Mouse (Mus musculus): Measurements from ENCODE around the gene Gm17571. TPM values are rescaled to one million over a fixed set of nuclear protein-coding genes. Genes with fewer than 3 reads are reported as not detected.

Gene Gm17571
- total RNA-seq, 2 experiments from 2014 or later: not detected

- intact Hi-C loops (cut with DNase I): no loop called here
- no peak for DNase-seq (ENCODE audit: extremely low spot score in 1 of 2, low spot score in 2 of 2)
These were observed 13.5 kb upstream of the Gm17571 start for GRCm38 (mm10) chr9:13460012-13460411.

DNA sequence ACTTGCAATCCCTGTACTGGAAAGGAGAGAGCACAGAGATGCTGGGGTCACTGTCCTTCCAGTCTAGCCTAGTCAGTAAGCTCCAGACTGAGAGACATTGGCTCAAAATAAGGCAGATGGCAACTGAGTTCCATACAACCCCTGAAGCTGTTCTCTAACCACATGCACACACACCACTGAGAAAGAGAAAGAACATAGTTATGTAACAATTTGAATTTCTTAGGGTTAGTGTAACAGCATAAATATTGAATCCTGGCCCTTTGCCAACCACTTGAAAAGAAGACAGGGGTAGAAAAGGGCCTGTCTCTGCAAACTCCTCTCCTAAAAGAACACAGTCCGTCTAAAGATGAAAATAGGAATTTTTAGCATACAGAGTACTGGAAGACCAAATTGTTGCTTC lies 12.8 kb upstream of the Gm17571 start:
- DNase-seq (ENCODE audit: extremely low spot score in 1 of 2, low spot score in 2 of 2): no peak
- intact Hi-C loops (cut with DNase I): no loop called here

DNA sequence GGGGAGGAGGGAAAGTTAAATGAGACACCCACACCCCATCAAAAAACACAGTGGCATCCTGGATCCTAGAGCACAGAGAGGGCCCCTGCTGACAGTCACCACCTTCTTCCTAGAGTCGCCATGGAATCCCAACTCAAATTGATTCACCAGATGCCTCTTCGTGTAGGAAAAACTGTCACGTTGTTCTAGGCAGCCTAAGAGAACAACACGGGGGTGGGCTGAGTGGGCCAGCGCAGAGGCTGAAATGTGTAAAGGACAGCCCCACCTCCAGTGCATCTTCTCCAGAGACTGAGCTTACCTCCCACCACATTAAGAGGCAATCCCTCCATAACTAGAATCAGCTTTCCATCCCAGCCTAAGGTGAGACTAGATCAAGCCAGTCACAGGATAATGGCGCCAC lies 11.2 kb upstream of the Gm17571 start:
- DNase-seq (ENCODE audit: extremely low spot score in 1 of 2, low spot score in 2 of 2): no peak
- intact Hi-C loops (cut with DNase I): no loop called here

- no peak for DNase-seq (ENCODE audit: extremely low spot score in 1 of 2, low spot score in 2 of 2)
- intact Hi-C loops (cut with DNase I): no loop called here
These were observed 8.7 kb upstream of the Gm17571 start for GRCm38 (mm10) chr9:13455231-13455630.

DNA sequence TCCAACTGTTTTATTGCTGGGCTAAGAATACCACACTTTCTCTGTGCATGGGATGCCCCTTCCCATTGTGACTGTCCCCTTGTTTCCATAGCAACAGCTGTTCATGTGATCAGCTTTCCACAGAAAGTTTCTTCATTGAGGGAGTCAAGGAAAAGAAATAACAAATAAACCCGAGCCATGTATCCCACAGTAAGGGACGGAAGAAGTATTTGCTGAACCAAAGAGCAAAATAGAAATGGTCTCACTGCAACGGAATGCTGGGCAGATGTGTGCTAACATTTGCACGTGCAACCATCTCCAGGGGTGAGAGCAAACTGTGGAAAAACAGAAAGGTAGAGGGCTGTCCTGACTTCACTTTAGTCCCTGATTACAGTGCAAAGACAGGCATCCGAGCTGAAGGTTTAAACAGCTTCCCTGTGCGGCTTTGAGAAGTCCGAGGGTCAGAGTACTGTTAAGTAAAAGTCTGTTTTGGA lies 8.1 kb upstream of the Gm17571 start:
- DNase-seq (ENCODE audit: extremely low spot score in 1 of 2, low spot score in 2 of 2): no peak
- intact Hi-C loops (cut with DNase I): no loop called here

DNA sequence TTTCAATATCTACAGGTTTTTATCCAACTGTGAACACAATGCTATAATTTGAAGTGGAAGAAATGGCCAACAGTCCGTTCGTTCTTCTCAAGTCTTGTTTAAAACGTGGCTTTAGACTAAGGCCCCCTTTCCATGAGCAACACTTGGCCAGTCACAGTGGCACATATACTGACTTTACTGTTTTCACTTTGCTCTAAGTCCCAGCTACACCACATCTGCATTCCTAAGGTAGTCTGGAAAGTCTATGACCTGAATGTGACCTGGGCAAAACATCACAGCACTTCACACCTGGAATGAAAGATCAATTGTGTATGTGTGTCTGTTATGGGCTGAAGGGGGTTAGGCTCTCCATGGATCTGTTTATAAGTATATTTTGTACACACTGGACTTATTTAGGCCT lies 2.2 kb upstream of the Gm17571 start:
- intact Hi-C loops (cut with DNase I): no loop called here
- DNase-seq (ENCODE audit: extremely low spot score in 1 of 2, low spot score in 2 of 2): no peak

GRCm38 (mm10) chr9:13446236-13446635 lies 317 bp downstream of the Gm17571 start:
- DNase-seq (ENCODE audit: extremely low spot score in 1 of 2, low spot score in 2 of 2): no peak
- intact Hi-C loops (cut with DNase I): no loop called here

DNA sequence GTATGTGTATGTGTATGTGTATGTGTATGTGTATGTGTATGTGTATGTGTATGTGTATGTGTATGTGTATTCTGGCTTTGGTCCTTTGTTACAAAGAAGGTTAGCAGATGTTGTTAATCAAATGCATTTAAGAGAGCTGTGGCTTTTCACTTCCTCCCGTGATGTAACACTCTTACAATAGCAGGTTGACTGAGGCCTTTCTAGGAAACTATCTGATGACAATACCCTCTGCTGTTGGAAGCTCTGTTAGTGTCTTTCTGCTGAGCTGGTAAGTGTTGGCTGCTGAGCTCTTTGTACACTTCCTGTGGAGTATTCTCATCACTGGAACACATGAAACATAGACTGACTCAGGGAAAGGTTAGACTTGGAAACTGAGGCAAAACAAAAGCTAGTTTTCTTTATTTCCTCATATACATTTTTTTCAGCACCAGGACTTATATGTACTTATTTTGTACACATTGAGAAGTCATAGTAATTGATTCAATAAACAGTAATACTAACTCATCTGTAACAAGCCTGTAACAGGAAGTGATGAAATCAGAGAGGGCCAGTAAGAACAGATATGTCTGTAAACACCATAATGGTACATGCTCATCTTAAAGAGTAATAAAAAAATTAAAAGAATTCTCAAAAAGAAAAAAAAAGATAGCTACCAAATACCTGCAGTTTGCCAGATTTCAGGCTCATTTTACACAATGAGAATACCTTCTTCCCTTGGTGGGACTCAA lies 2.9 kb downstream of the Gm17571 start:
- DNase-seq (ENCODE audit: extremely low spot score in 1 of 2, low spot score in 2 of 2): no peak
- intact Hi-C loops (cut with DNase I): no loop called here

- intact Hi-C loops (cut with DNase I): no loop called here
- no peak for DNase-seq (ENCODE audit: extremely low spot score in 1 of 2, low spot score in 2 of 2)
These were observed 4.4 kb downstream of the Gm17571 start for GRCm38 (mm10) chr9:13442012-13442735.

DNA sequence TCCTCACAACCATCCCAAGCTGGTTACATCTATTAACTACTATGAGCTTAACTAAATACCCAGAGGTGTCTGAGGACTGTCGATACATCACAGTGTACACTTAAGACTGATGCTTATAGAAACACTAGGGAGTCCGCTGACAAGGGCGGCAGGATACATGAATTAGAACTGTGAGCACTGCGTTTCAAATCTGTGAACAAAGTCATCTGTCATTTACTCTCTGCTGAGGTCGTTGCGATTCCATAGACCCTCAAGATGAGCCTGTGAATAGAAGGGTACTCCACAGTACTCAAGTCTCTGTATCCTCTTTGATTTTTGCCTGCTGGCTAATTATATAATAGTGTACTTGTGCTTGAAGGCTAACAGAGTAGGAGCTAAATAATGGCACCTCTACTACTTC lies 5.6 kb downstream of the Gm17571 start:
- intact Hi-C loops (cut with DNase I): no loop called here
- DNase-seq (ENCODE audit: extremely low spot score in 1 of 2, low spot score in 2 of 2): no peak

- no peak for DNase-seq (ENCODE audit: extremely low spot score in 1 of 2, low spot score in 2 of 2)
- intact Hi-C loops (cut with DNase I): no loop called here
These were observed 13.0 kb downstream of the Gm17571 start for GRCm38 (mm10) chr9:13433501-13434090.

DNA sequence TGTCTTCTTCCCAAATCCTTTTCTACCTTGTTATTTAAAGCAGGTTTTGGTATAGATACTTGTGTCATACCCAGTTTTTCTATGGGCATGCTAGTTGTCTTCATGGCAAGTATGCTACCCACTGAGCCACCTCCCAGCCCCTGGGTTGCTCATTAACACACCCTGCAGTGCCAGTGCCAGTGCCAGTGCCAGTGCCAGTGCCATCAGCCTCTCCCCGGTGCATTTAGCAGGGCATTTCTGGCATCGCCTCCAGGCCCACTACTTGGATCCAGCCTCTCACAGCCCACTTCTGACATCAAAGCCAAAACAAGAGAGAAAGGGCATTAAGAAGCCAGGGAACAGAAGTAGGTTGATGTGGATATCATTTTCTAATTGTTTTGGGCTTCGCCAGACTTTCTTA lies 14.9 kb downstream of the Gm17571 start:
- intact Hi-C loops (cut with DNase I): no loop called here
- DNase-seq (ENCODE audit: extremely low spot score in 1 of 2, low spot score in 2 of 2): no peak

- no peak for DNase-seq (ENCODE audit: extremely low spot score in 1 of 2, low spot score in 2 of 2)
- intact Hi-C loops (cut with DNase I): no loop called here
These were observed 15.8 kb downstream of the Gm17571 start for GRCm38 (mm10) chr9:13430744-13431143.

DNA sequence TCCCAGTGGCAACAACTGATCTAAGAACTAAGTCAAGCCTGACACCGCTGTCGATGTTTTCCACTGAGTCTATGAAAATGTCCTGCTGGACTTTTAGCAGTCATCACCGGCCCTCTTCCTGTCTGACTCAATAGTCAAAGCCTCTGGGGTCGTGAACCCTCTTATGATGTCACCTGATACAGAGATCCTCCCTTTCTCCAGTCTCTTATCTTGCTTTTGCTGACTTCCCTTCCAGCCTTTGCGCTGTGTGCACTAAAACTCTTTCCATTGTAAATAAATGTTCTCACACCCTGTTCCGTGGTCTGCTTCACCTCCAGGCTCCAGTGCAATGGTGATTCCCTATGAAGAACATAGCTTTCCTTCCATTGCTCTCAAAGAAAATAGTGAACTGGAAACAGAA lies 16.3 kb downstream of the Gm17571 start:
- DNase-seq (ENCODE audit: extremely low spot score in 1 of 2, low spot score in 2 of 2): no peak
- intact Hi-C loops (cut with DNase I): no loop called here

DNA sequence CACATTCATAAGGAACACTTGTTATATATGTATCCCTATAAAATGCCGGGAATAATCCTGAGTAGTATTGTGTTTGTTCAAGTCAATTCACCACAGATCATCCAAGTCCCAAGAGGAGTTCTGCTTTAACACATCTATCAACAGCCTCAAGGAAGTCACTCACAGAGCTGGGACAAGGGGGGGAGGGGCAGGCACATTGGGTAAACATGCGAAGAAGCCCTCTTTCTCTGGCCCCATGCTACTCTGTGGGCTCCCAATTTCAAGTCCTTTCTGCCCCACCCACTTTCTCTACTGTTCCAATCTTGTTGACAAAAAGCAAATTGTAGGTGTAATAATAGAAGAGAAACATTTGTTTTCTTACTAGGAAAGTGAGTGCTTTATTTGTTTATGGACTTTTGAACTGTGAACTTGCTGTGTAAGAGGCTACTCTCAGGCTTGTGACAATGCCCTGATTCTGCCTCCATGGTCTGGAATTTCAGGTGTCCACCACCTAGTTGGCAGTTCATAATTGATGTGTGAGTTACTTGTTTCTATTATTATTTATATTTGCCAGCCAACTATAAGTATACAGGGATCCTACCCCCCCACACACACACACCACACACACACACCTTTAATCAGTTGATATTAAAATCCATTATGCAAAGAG lies 17.0 kb downstream of the Gm17571 start:
- DNase-seq (ENCODE audit: extremely low spot score in 1 of 2, low spot score in 2 of 2): peak in 1 of 2 experiments; percentile 32
- intact Hi-C loops (cut with DNase I): no loop called here

- intact Hi-C loops (cut with DNase I): no loop called here
- DNase-seq (ENCODE audit: extremely low spot score in 1 of 2, low spot score in 2 of 2): peak; percentile 67 to 92
These were observed 21.3 kb downstream of the Gm17571 start for GRCm38 (mm10) chr9:13425031-13425940.

- intact Hi-C loops (cut with DNase I): no loop called here
- no peak for DNase-seq (ENCODE audit: extremely low spot score in 1 of 2, low spot score in 2 of 2)
These were observed 32.3 kb downstream of the Gm17571 start for GRCm38 (mm10) chr9:13414230-13414766.
